Mouse (Mus musculus): ENCODE results near the gene Prss29. TPM values are rescaled to one million over a fixed set of nuclear protein-coding genes. Genes with fewer than 3 reads are reported as not detected.

Prss29 gene
- polyA plus RNA-seq, 1 experiment from 2014 or later = not detected

DNA sequence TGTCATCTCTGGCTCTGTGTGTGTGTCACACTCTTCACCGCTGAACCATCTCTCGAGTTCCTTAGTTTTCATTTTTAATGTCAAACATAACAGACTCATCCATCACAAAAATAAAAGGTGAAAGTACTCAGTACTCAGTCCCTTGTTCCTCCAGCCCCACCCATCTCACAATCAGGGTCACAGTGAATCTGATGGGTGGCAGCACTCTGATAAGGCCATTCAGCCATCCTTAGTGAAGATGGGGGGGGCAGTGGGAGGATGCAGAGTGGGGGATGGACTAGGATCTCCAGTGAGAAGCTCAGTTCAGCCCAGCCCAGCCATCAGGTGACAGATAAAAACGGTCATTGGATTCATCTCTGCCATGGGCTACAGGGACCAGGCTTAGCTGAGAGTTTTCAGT lies 50.5 kb downstream of the Prss29 start, which contains the start of gene Tpsg1:
TSS of gene Tpsg1 (plus strand) at position 301 of the 400 bp plus-strand sequence.
- Histone ChIP-seq H3K4me1 (ENCODE audit: control insufficient read depth, low read depth, low read length) (peaks cover 2% of the 10 kb centered on the region), H3K4me2 (ENCODE audit: low read depth, low read length) (no peak within 1 kb of the TSS), H3K9me3 (replicated peaks; ENCODE audit: control insufficient read depth, low read length) (no peaks in the 10 kb centered on the region), H3K36me3 (ENCODE audit: control insufficient read depth, insufficient read depth) (no peaks in the 10 kb centered on the region), H3K9ac (ENCODE audit: low read depth, low read length) (no peak within 1 kb of the TSS), H3K27me3 (ENCODE audit: control insufficient read depth, insufficient read depth, low read depth, low read length) (no peaks in the 10 kb centered on the region), H3K27ac (ENCODE audit: low read length) (no peak within 1 kb of the TSS), H3K4me3 (ENCODE audit: low read depth, low read length) (no peak within 1 kb of the TSS)
- 59% methylated on average over 3 of the region's 3 CpGs for WGBS (ENCODE audit: insufficient replicate concordance)
- no peak for ATAC-seq (ENCODE audit: low read depth)

Other genes with a start within 250 kb of the Prss29 start
- 6.2 and 7.3 TPM in 2 replicates for gene Tmem204, start 235.1 kb upstream of the Prss29 start, polyA plus RNA-seq (2015; fragmentation: Nextera tagmentation; extraction: Ambion mirVana)
- 12.2 TPM in 2 replicates for gene Telo2, start 202.7 kb upstream of the Prss29 start, polyA plus RNA-seq (2015; fragmentation: Nextera tagmentation; extraction: Ambion mirVana)
- not detected in 2 replicates for gene Ptx4, start 197.9 kb upstream of the Prss29 start, polyA plus RNA-seq (2015; fragmentation: Nextera tagmentation; extraction: Ambion mirVana)
- gene Clcn7, start 185.3 kb upstream of the Prss29 start, polyA plus RNA-seq (2015; fragmentation: Nextera tagmentation; extraction: Ambion mirVana) = 9.9 and 10.3 TPM in 2 replicates
- 0.04 TPM in 1 of 2 replicates, not detected in the other for gene Ccdc154, start 156.2 kb upstream of the Prss29 start, polyA plus RNA-seq (2015; fragmentation: Nextera tagmentation; extraction: Ambion mirVana)
- gene Gm38655, start 143.2 kb upstream of the Prss29 start, polyA plus RNA-seq (2015; fragmentation: Nextera tagmentation; extraction: Ambion mirVana) = not detected in 2 replicates
- gene BC003965, start 134.1 kb upstream of the Prss29 start, polyA plus RNA-seq (2015; fragmentation: Nextera tagmentation; extraction: Ambion mirVana) = 14.2 and 15.1 TPM in 2 replicates
- 6.8 and 7.9 TPM in 2 replicates for gene Unkl, start 130.3 kb upstream of the Prss29 start, polyA plus RNA-seq (2015; fragmentation: Nextera tagmentation; extraction: Ambion mirVana)
- 17.8 and 19.9 TPM in 2 replicates for gene Gnptg, start 78.5 kb upstream of the Prss29 start, polyA plus RNA-seq (2015; fragmentation: Nextera tagmentation; extraction: Ambion mirVana)
- 14.7 and 15.0 TPM in 2 replicates for gene Tsr3, start 78.5 kb upstream of the Prss29 start, polyA plus RNA-seq (2015; fragmentation: Nextera tagmentation; extraction: Ambion mirVana)
- gene Baiap3, start 62.3 kb upstream of the Prss29 start, polyA plus RNA-seq (2015; fragmentation: Nextera tagmentation; extraction: Ambion mirVana) = 0.46 and 0.57 TPM in 2 replicates
- 205 and 211 TPM in 2 replicates for gene Ube2i, start 44.0 kb upstream of the Prss29 start, polyA plus RNA-seq (2015; fragmentation: Nextera tagmentation; extraction: Ambion mirVana)
- gene Prss34, start 20.3 kb upstream of the Prss29 start, polyA plus RNA-seq (2015; fragmentation: Nextera tagmentation; extraction: Ambion mirVana) = 3.4 and 4.9 TPM in 2 replicates
- not detected in 2 replicates for gene Prss28, start 10.0 kb upstream of the Prss29 start, polyA plus RNA-seq (2015; fragmentation: Nextera tagmentation; extraction: Ambion mirVana)
- gene Tpsab1, start 26.9 kb downstream of the Prss29 start, polyA plus RNA-seq (2015; fragmentation: Nextera tagmentation; extraction: Ambion mirVana) = not detected in 2 replicates
- gene Tpsb2, start 47.7 kb downstream of the Prss29 start, polyA plus RNA-seq (2015; fragmentation: Nextera tagmentation; extraction: Ambion mirVana) = 0.47 and 0.65 TPM in 2 replicates
- gene Tpsg1, start 50.6 kb downstream of the Prss29 start, polyA plus RNA-seq (2015; fragmentation: Nextera tagmentation; extraction: Ambion mirVana) = 0.44 and 0.51 TPM in 2 replicates
- 0.17 and 0.22 TPM in 2 replicates for gene Cacna1h, start 115.1 kb downstream of the Prss29 start, polyA plus RNA-seq (2015; fragmentation: Nextera tagmentation; extraction: Ambion mirVana)
- gene Tekt4, start 136.0 kb downstream of the Prss29 start, polyA plus RNA-seq (2015; fragmentation: Nextera tagmentation; extraction: Ambion mirVana) = 0.05 and 0.07 TPM in 2 replicates
- gene Sstr5, start 178.6 kb downstream of the Prss29 start, polyA plus RNA-seq (2015; fragmentation: Nextera tagmentation; extraction: Ambion mirVana) = not detected in 2 replicates